Mouse (Mus musculus) gastrocnemius, postnatal 14 days (tissue): ENCODE results near the gene Zkscan8. TPM values are rescaled to one million over a fixed set of nuclear protein-coding genes. Genes with fewer than 3 reads are reported as not detected.

ENCODE experiments used
- total RNA-seq, 2 experiments: library from RNA; stranded (reverse); gene quantifications; 2 replicates each; pipeline ENCODE4 v1.2.3; 2021

The Zkscan8 gene
- total RNA-seq, 2 experiments from 2014 or later, result 6.1 to 7.4 TPM

Other genes with a start within 250 kb of the Zkscan8 start
- gene Gpx5, start 238.4 kb downstream of the Zkscan8 start, total RNA-seq, result not detected
- gene Gpx6, start 219.0 kb downstream of the Zkscan8 start, total RNA-seq, result not detected
- gene Olfr1367, start 184.2 kb downstream of the Zkscan8 start, total RNA-seq, result not detected
- 1 to 10 TPM; 5.5 to 5.9 TPM for gene Zscan12, start 168.3 kb downstream of the Zkscan8 start, total RNA-seq
- gene Zkscan3, start 128.4 kb downstream of the Zkscan8 start, total RNA-seq, result 10 to 100 TPM; 14.8 TPM
- under 1 TPM; 0.20 to 0.27 TPM for gene Pgbd1, start 90.1 kb downstream of the Zkscan8 start, total RNA-seq
- 10 to 100 TPM in 1 of 2 experiments, 1 to 10 TPM in 1; 8.9 to 10.8 TPM for gene Zscan26, start 77.4 kb downstream of the Zkscan8 start, total RNA-seq
- gene Nkapl, start 62.6 kb downstream of the Zkscan8 start, total RNA-seq, result under 1 TPM in 1 of 2 experiments, not detected in 1; 0.23 TPM
- under 1 TPM; 0.76 to 0.86 TPM for gene Zkscan4, start 52.2 kb downstream of the Zkscan8 start, total RNA-seq
- gene Gm10065, start 51.7 kb downstream of the Zkscan8 start, total RNA-seq, result not detected
- gene AK157302, start 35.9 kb downstream of the Zkscan8 start, total RNA-seq, result 10 to 100 TPM; 12.8 to 13.8 TPM
- gene Gm11273, start 29.7 kb downstream of the Zkscan8 start, total RNA-seq, result 100 to 1,000 TPM; 119 to 152 TPM
- gene Olfr1366, start 11.7 kb upstream of the Zkscan8 start, total RNA-seq, result not detected
- gene Olfr1535, start 28.8 kb upstream of the Zkscan8 start, total RNA-seq, result not detected
- gene Olfr1364, start 50.6 kb upstream of the Zkscan8 start, total RNA-seq, result not detected
- not detected for gene Olfr1362, start 82.9 kb upstream of the Zkscan8 start, total RNA-seq
- not detected for gene Olfr11, start 111.4 kb upstream of the Zkscan8 start, total RNA-seq
- gene Olfr1361, start 132.3 kb upstream of the Zkscan8 start, total RNA-seq, result not detected
- gene Olfr1360, start 146.3 kb upstream of the Zkscan8 start, total RNA-seq, result not detected
- gene Olfr1359, start 167.0 kb upstream of the Zkscan8 start, total RNA-seq, result not detected
- gene Hist1h2bl, start 185.0 kb upstream of the Zkscan8 start, total RNA-seq, result 10 to 100 TPM; 79.9 to 84.7 TPM
- gene Hist1h2ai, start 185.3 kb upstream of the Zkscan8 start, total RNA-seq, result 10 to 100 TPM; 70.5 to 87.6 TPM
- 100 to 1,000 TPM; 108 to 117 TPM for gene Hist1h3h, start 186.5 kb upstream of the Zkscan8 start, total RNA-seq
- gene Hist1h2bm, start 190.9 kb upstream of the Zkscan8 start, total RNA-seq, result 10 to 100 TPM; 20.2 to 23.0 TPM
- 10 to 100 TPM; 15.5 to 16.2 TPM for gene Hist1h4j, start 203.9 kb upstream of the Zkscan8 start, total RNA-seq
- 100 to 1,000 TPM; 174 TPM for gene Hist1h4k, start 219.4 kb upstream of the Zkscan8 start, total RNA-seq
- 10 to 100 TPM; 29.4 to 33.4 TPM for gene Hist1h2ak, start 222.7 kb upstream of the Zkscan8 start, total RNA-seq
- gene Hist1h2bn, start 223.0 kb upstream of the Zkscan8 start, total RNA-seq, result 10 to 100 TPM; 39.6 to 49.3 TPM
- 10 to 100 TPM; 49.0 to 49.9 TPM for gene Hist1h1b, start 249.5 kb upstream of the Zkscan8 start, total RNA-seq